Mouse (Mus musculus): Measurements from ENCODE around the gene Eif4g1. TPM values are rescaled to one million over a fixed set of nuclear protein-coding genes. Genes with fewer than 3 reads are reported as not detected.

Eif4g1 gene
- polyA plus RNA-seq, 1 experiment, result 178 TPM

GRCm38 (mm10) chr16:20721808-20722207, 53.7 kb downstream of the Eif4g1 start:
- Histone ChIP-seq H3K27ac (replicated peaks; ENCODE audit: low read depth, low read length) (no peak overlapping the region), H3K4me3 (ENCODE audit: insufficient read depth, low read depth, low read length) (no peak overlapping the region), H3K4me1 (ENCODE audit: control insufficient read depth, insufficient read depth, insufficient read length, low read length) (no peaks in the 10 kb centered on the region; the same call in 1 of the 2 replicates)

GRCm38 (mm10) chr16:20722736-20723135, 54.6 kb downstream of the Eif4g1 start:
- no peak overlapping the region for H3K4me3 ChIP-seq (ENCODE audit: insufficient read depth, low read depth, low read length)
- H3K4me1 ChIP-seq (ENCODE audit: control insufficient read depth, insufficient read depth, insufficient read length, low read length), result no peaks in the 10 kb centered on the region; the same call in 1 of the 2 replicates
- H3K27ac ChIP-seq (replicated peaks; ENCODE audit: low read depth, low read length), result no peak overlapping the region

- no peak overlapping the region for H3K4me3 ChIP-seq (ENCODE audit: insufficient read depth, low read depth, low read length)
- H3K27ac ChIP-seq (replicated peaks; ENCODE audit: low read depth, low read length), result no peak overlapping the region
- H3K4me1 ChIP-seq (ENCODE audit: control insufficient read depth, insufficient read depth, insufficient read length, low read length), result no peaks in the 10 kb centered on the region; the same call in 1 of the 2 replicates
Measured at GRCm38 (mm10) chr16:20723247-20723646, 55.1 kb downstream of the Eif4g1 start.

- H3K27ac ChIP-seq (replicated peaks; ENCODE audit: low read depth, low read length), result no peak overlapping the region
Measured at GRCm38 (mm10) chr16:20724338-20724748, 56.2 kb downstream of the Eif4g1 start.

GRCm38 (mm10) chr16:20725321-20725720, 57.2 kb downstream of the Eif4g1 start:
- no peaks in the 10 kb centered on the region for H3K4me1 ChIP-seq (ENCODE audit: control insufficient read depth, insufficient read depth, insufficient read length, low read length)
- H3K27ac ChIP-seq (replicated peaks; ENCODE audit: low read depth, low read length), result no peak overlapping the region
- no peak overlapping the region for H3K4me3 ChIP-seq (ENCODE audit: insufficient read depth, low read depth, low read length)

More at GRCm38 (mm10) chr16:20724338-20724748, 56.2 kb downstream of the Eif4g1 start:
- no peaks in the 10 kb centered on the region for H3K4me1 ChIP-seq (ENCODE audit: control insufficient read depth, insufficient read depth, insufficient read length, low read length)
- H3K4me3 ChIP-seq (ENCODE audit: insufficient read depth, low read depth, low read length), result no peak overlapping the region

GRCm38 (mm10) chr16:20725750-20726149, 57.6 kb downstream of the Eif4g1 start:
- Histone ChIP-seq H3K27ac (replicated peaks; ENCODE audit: low read depth, low read length) (no peak overlapping the region), H3K4me1 (ENCODE audit: control insufficient read depth, insufficient read depth, insufficient read length, low read length) (no peaks in the 10 kb centered on the region), H3K4me3 (ENCODE audit: insufficient read depth, low read depth, low read length) (no peak overlapping the region)

GRCm38 (mm10) chr16:20726384-20726783, 58.3 kb downstream of the Eif4g1 start:
- Histone ChIP-seq H3K4me3 (ENCODE audit: insufficient read depth, low read depth, low read length) (no peak overlapping the region), H3K27ac (replicated peaks; ENCODE audit: low read depth, low read length) (no peak overlapping the region), H3K4me1 (ENCODE audit: control insufficient read depth, insufficient read depth, insufficient read length, low read length) (no peaks in the 10 kb centered on the region)

GRCm38 (mm10) chr16:20730293-20730711, 62.2 kb downstream of the Eif4g1 start:
- Histone ChIP-seq H3K4me1 (ENCODE audit: control insufficient read depth, insufficient read depth, insufficient read length, low read length) (peaks cover 5% of the 10 kb centered on the region; the same call in 1 of the 2 replicates), H3K4me3 (ENCODE audit: insufficient read depth, low read depth, low read length) (no peak overlapping the region), H3K27ac (replicated peaks; ENCODE audit: low read depth, low read length) (no peak overlapping the region)

- Histone ChIP-seq H3K4me1 (ENCODE audit: control insufficient read depth, insufficient read depth, insufficient read length, low read length) (peaks cover 5% of the 10 kb centered on the region; the same call in 1 of the 2 replicates), H3K27ac (replicated peaks; ENCODE audit: low read depth, low read length) (no peak overlapping the region), H3K4me3 (ENCODE audit: insufficient read depth, low read depth, low read length) (no peak overlapping the region)
Measured at GRCm38 (mm10) chr16:20731688-20732087, 63.6 kb downstream of the Eif4g1 start.

- H3K27ac ChIP-seq (replicated peaks; ENCODE audit: low read depth, low read length), result no peak overlapping the region
- peaks cover 5% of the 10 kb centered on the region; the same call in 1 of the 2 replicates for H3K4me1 ChIP-seq (ENCODE audit: control insufficient read depth, insufficient read depth, insufficient read length, low read length)
- H3K4me3 ChIP-seq (ENCODE audit: insufficient read depth, low read depth, low read length), result peak overlapping the region; percentile 48
Measured at GRCm38 (mm10) chr16:20732251-20732924, 64.3 kb downstream of the Eif4g1 start.

- H3K27ac ChIP-seq (replicated peaks; ENCODE audit: low read depth, low read length), result no peak within 1 kb of the TSS
- peak within 1 kb of the TSS; percentile 49 for H3K4me3 ChIP-seq (ENCODE audit: insufficient read depth, low read depth, low read length)
- peaks cover 5% of the 10 kb centered on the region; the same call in 1 of the 2 replicates for H3K4me1 ChIP-seq (ENCODE audit: control insufficient read depth, insufficient read depth, insufficient read length, low read length)
Measured at GRCm38 (mm10) chr16:20732925-20733730, 65.0 kb downstream of the Eif4g1 start, which contains the start of gene Chrd. Gene Chrd (plus strand): TSS chr16:20733127.

GRCm38 (mm10) chr16:20733731-20734730, 65.9 kb downstream of the Eif4g1 start, which contains the start of gene Thpo:
Gene Thpo (minus strand): TSS chr16:20734511.
- Histone ChIP-seq H3K4me3 (ENCODE audit: insufficient read depth, low read depth, low read length) (peak within 1 kb of the TSS; percentile 49), H3K27ac (replicated peaks; ENCODE audit: low read depth, low read length) (no peak within 1 kb of the TSS), H3K4me1 (ENCODE audit: control insufficient read depth, insufficient read depth, insufficient read length, low read length) (peaks cover 5% of the 10 kb centered on the region; the same call in 1 of the 2 replicates)

GRCm38 (mm10) chr16:20735651-20736050, 67.5 kb downstream of the Eif4g1 start:
- H3K4me3 ChIP-seq (ENCODE audit: insufficient read depth, low read depth, low read length), result no peak overlapping the region
- no peak overlapping the region for H3K27ac ChIP-seq (replicated peaks; ENCODE audit: low read depth, low read length)

GRCm38 (mm10) chr16:20736168-20736567, 68.1 kb downstream of the Eif4g1 start:
- H3K27ac ChIP-seq (replicated peaks; ENCODE audit: low read depth, low read length), result no peak overlapping the region
- peaks cover 5% of the 10 kb centered on the region; the same call in 1 of the 2 replicates for H3K4me1 ChIP-seq (ENCODE audit: control insufficient read depth, insufficient read depth, insufficient read length, low read length)
- H3K4me3 ChIP-seq (ENCODE audit: insufficient read depth, low read depth, low read length), result no peak overlapping the region

More at GRCm38 (mm10) chr16:20735651-20736050, 67.5 kb downstream of the Eif4g1 start:
- peaks cover 5% of the 10 kb centered on the region; the same call in 1 of the 2 replicates for H3K4me1 ChIP-seq (ENCODE audit: control insufficient read depth, insufficient read depth, insufficient read length, low read length)

Data from brown adipose tissue, adult 24 weeks (tissue).